In the genomic region with DNA sequence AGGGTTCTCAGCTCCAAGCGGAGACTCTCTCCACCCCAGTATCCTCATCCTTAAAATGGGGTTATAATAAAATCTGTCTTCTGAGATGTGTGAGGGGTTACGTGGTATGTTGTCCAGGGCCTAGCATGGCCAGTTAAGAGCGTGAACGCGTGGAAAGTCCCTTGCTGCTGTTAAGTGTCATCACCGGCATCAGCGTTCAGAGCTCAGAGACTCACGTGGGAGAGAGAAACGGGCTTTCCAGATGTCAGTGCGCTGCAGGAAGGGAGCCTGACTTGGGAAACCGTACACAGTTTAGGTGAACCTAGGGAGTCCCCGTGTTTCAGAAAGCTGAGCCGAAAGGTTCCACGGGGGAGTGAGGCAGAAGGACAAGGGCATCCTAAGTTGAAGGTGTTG, we compare ENCODE assay signal across 9 mouse cellular contexts. TPM values are rescaled to one million over a fixed set of nuclear protein-coding genes. Genes with fewer than 3 reads are reported as not detected.
DNase-seq lines count a peak whose midpoint lies in the region; ATAC-seq and TF ChIP-seq lines count a peak whose summit lies in the region.
"Had no signal": no experiment of that assay in that cellular context is flagged by ENCODE, and none has a peak within 500 bp of the region (broad histone marks: within the 10 kb centered on the region; RNA-seq: fewer than 3 reads in every experiment).

No protein-coding gene starts in this region.

- TF ChIP-seq RAD21 in CH12.LX (IDR thresholded peaks at IDR 0.05; ENCODE audit: low read depth, low read length) = no peak

- peak overlapping the region; percentile 99 for H3K4me3 ChIP-seq in heart, embryonic 10.5 days
- peak overlapping the region; percentile 75 to 90 (median 76) for H3K4me3 ChIP-seq in CH12.LX (replicated peaks in 1 of 3; ENCODE audit: low read depth in 2 of 3, low read length in 2 of 3, poor library complexity in 1 of 3)
- H3K4me3 ChIP-seq in forebrain, embryonic 14.5 days (ENCODE audit: low read depth, low read length) = peak overlapping the region; percentile 96
- peak overlapping the region; percentile 99 for H3K4me3 ChIP-seq in liver, embryonic 15.5 days (replicated peaks)

- TF ChIP-seq POLR2A in CH12.LX (IDR thresholded peaks at IDR 0.05; ENCODE audit: low read depth, low read length) = no peak

- dilution Hi-C loops in CH12.LX (cut with MboI; ENCODE audit: extremely low pct_ligation_motif_present, extremely low pct_unique_long_range_greater_than_20kb, low sequenced_read_pairs) = no loop called here

- no peaks in the 10 kb centered on the region for H3K9me3 ChIP-seq in heart, embryonic 10.5 days
- no peaks in the 10 kb centered on the region for H3K9me3 ChIP-seq in CH12.LX (replicated peaks; ENCODE audit: low read length)
- H3K9me3 ChIP-seq in forebrain, embryonic 14.5 days (replicated peaks; ENCODE audit: control insufficient read depth, low read length) = no peaks in the 10 kb centered on the region
- H3K9me3 ChIP-seq in liver, embryonic 15.5 days (replicated peaks) = no peaks in the 10 kb centered on the region

- H3K4me2 ChIP-seq in CH12.LX (ENCODE audit: insufficient read depth, low read depth, poor library complexity, severe bottlenecking) = peak overlapping the region; percentile 88
- H3K4me2 ChIP-seq in forebrain, embryonic 14.5 days (ENCODE audit: low read length) = peak overlapping the region; percentile 50
- H3K4me2 ChIP-seq in liver, embryonic 15.5 days = peak overlapping the region; percentile 90

- intact Hi-C loops in left cerebral cortex, postnatal 25 days (cut with DNase I) = loop anchor here (2.0 kb wide), 1 partner anchor 91 kb away; no protein-coding TSS in a partner anchor

- no peaks in the 10 kb centered on the region for H3K27me3 ChIP-seq in heart, embryonic 10.5 days (ENCODE audit: insufficient read depth, poor library complexity, severe bottlenecking)
- peaks cover 3% of the 10 kb centered on the region for H3K27me3 ChIP-seq in CH12.LX (replicated peaks)
- no peaks in the 10 kb centered on the region for H3K27me3 ChIP-seq in forebrain, embryonic 14.5 days (replicated peaks; ENCODE audit: control insufficient read depth, insufficient read depth, low read length)
- no peaks in the 10 kb centered on the region for H3K27me3 ChIP-seq in liver, embryonic 15.5 days
- H3K27me3 ChIP-seq: Patski had no signal

- no peak for DNase-seq in heart, embryonic 10.5 days (ENCODE audit: low spot score)
- no peak for DNase-seq in heart, adult 9 months (ENCODE audit: low spot score in 2 of 2)
- DNase-seq in CH12.LX (ENCODE audit: extremely low read depth) = peak; percentile 35
- DNase-seq in forebrain, embryonic 14.5 days (ENCODE audit: low spot score) = no peak
- DNase-seq in urinary bladder, postnatal 10 days (ENCODE audit: low spot score) = no peak
- DNase-seq in frontal cortex, postnatal 25 days (ENCODE audit: low spot score in 2 of 2) = no peak
- DNase-seq in left cerebral cortex, postnatal 25 days (ENCODE audit: low spot score in 2 of 2) = no peak

- no peak for TF ChIP-seq EP300 in CH12.LX (IDR thresholded peaks at IDR 0.05; ENCODE audit: low read length)

- H3K27ac ChIP-seq in heart, embryonic 10.5 days = peak overlapping the region; percentile 98
- peak overlapping the region; percentile 2; the same call in 1 of the 2 replicates for H3K27ac ChIP-seq in CH12.LX (ENCODE audit: insufficient read depth, low read depth)
- H3K27ac ChIP-seq in forebrain, embryonic 14.5 days (ENCODE audit: low read depth, low read length) = no peak overlapping the region
- no peak overlapping the region for H3K27ac ChIP-seq in liver, embryonic 15.5 days (replicated peaks)

- ATAC-seq in forebrain, embryonic 14.5 days = no peak
- ATAC-seq in liver, embryonic 15.5 days (ENCODE audit: insufficient read depth) = no peak

- peaks cover 35% of the 10 kb centered on the region for H3K36me3 ChIP-seq in heart, embryonic 10.5 days
- peaks cover 22 to 39% of the 10 kb centered on the region in 2 experiments for H3K36me3 ChIP-seq in CH12.LX (replicated peaks in 1 of 2; ENCODE audit: control insufficient read depth in 1 of 2, insufficient read depth in 1 of 2, low read length in 1 of 2)
- H3K36me3 ChIP-seq in forebrain, embryonic 14.5 days (ENCODE audit: control insufficient read depth, insufficient read depth, low read length) = peaks cover 36% of the 10 kb centered on the region
- H3K36me3 ChIP-seq in liver, embryonic 15.5 days (replicated peaks) = peaks cover 18% of the 10 kb centered on the region

- H3K4me1 ChIP-seq in heart, embryonic 10.5 days = peaks cover 31% of the 10 kb centered on the region
- H3K4me1 ChIP-seq in CH12.LX (ENCODE audit: control insufficient read depth in 1 of 2, insufficient read depth in 2 of 2) = peaks cover 9 to 24% of the 10 kb centered on the region in 2 experiments
- H3K4me1 ChIP-seq in forebrain, embryonic 14.5 days (ENCODE audit: control insufficient read depth, insufficient read depth, low read length) = peaks cover 4% of the 10 kb centered on the region
- H3K4me1 ChIP-seq in liver, embryonic 15.5 days (replicated peaks) = peaks cover 26% of the 10 kb centered on the region

- peak overlapping the region; percentile 93 for H3K9ac ChIP-seq in CH12.LX (ENCODE audit: insufficient read depth, low read depth)
- peak overlapping the region; percentile 95 for H3K9ac ChIP-seq in forebrain, embryonic 14.5 days (ENCODE audit: low read length)
- peak overlapping the region; percentile 92 for H3K9ac ChIP-seq in liver, embryonic 15.5 days

- in situ Hi-C loops in CH12.LX (cut with MboI; ENCODE audit: low pct_ligation_motif_present, low pct_unique_long_range_greater_than_20kb, low sequenced_read_pairs) = loop anchor here (5.0 kb wide), 1 partner anchor 33 kb away; no protein-coding TSS in a partner anchor

- WGBS in heart, embryonic 10.5 days = 18% methylated on average over 14 of the region's 14 CpGs
- 14% methylated on average over 14 of the region's 14 CpGs for WGBS in forebrain, embryonic 14.5 days
- WGBS in liver, embryonic 15.5 days (ENCODE audit: insufficient replicate concordance) = 19% methylated on average over 14 of the region's 14 CpGs

- peaks cover 12% of the 10 kb centered on the region for H3K79me2 ChIP-seq in CH12.LX (replicated peaks; ENCODE audit: control insufficient read depth, extremely low read depth, insufficient read depth, poor library complexity, severe bottlenecking)

- TF ChIP-seq CTCF in CH12.LX (conservative IDR thresholded peaks at IDR 0.05 in 1 of 2, IDR thresholded peaks at IDR 0.05 in 1 of 2; ENCODE audit: low read depth in 2 of 2, low read length in 2 of 2) = no peak

TF ChIP-seq in CH12.LX, 34 proteins besides CTCF, POLR2A, EP300 and RAD21:
- 0 out of 2 replicates have a peak, but pooled peaks have one; percentile 69 for TF ChIP-seq SIN3A (IDR thresholded peaks at IDR 0.05; ENCODE audit: low read length)
- 0 out of 2 replicates have a peak, but pooled peaks have one; percentile 36 for TF ChIP-seq MYC (IDR thresholded peaks at IDR 0.05; ENCODE audit: low read depth, low read length)
- peak; percentile 86 for TF ChIP-seq MXI1 (IDR thresholded peaks at IDR 0.05; ENCODE audit: low read depth, low read length)
- no peak for TF ChIP-seq NRF1 (IDR thresholded peaks at IDR 0.05; ENCODE audit: low read depth, low read length)
- no peak for TF ChIP-seq SMC3 (IDR thresholded peaks at IDR 0.05; ENCODE audit: low read depth, low read length)
- TF ChIP-seq BHLHE40 (IDR thresholded peaks at IDR 0.05; ENCODE audit: low read depth, low read length) = peak; percentile 55

RNA-seq across cellular contexts. Expression of a gene that starts 0.9 kb away (rescaled TPM):
- polyA plus RNA-seq in heart, embryonic 10.5 days (2016; fragmentation: Nextera tagmentation; extraction: Ambion mirVana) = 31.5 and 33.7 TPM in 2 replicates
- total RNA-seq in CH12.LX (2012; rRNA removed) (45.3 and 47.6 TPM in 2 replicates), CH12.LX (2014; rRNA removed) (20.4 and 21.4 TPM in 2 replicates)
- polyA plus RNA-seq in CH12.LX (2012; ENCODE audit: insufficient read length, low read depth) = 49.7 and 51.2 TPM in 2 replicates
- 41.3 and 46.5 TPM in 2 replicates for polyA plus RNA-seq in forebrain, embryonic 14.5 days (2014; fragmentation: Nextera tagmentation; extraction: Ambion mirVana)
- 8.5 and 8.9 TPM in 2 replicates for polyA plus RNA-seq in liver, embryonic 15.5 days (2015; fragmentation: Nextera tagmentation; extraction: Ambion mirVana)
- total RNA-seq in left cerebral cortex, postnatal 25 days (2021) = 10 to 100 TPM; 42.1 to 43.3 TPM

RNA-seq across cellular contexts. Expression of a gene that starts 9.4 kb away (rescaled TPM):
- polyA plus RNA-seq in heart, embryonic 10.5 days (2016; fragmentation: Nextera tagmentation; extraction: Ambion mirVana) = not detected in 2 replicates
- total RNA-seq in CH12.LX (2012; rRNA removed) (not detected in 2 replicates), CH12.LX (2014; rRNA removed) (not detected in 2 replicates)
- not detected in 2 replicates for polyA plus RNA-seq in CH12.LX (2012; ENCODE audit: insufficient read length, low read depth)
- polyA plus RNA-seq in forebrain, embryonic 14.5 days (2014; fragmentation: Nextera tagmentation; extraction: Ambion mirVana) = 0.33 TPM in 1 of 2 replicates, not detected in the other
- polyA plus RNA-seq in liver, embryonic 15.5 days (2015; fragmentation: Nextera tagmentation; extraction: Ambion mirVana) = not detected in 2 replicates
- 1 to 10 TPM; 4.7 to 6.0 TPM for total RNA-seq in left cerebral cortex, postnatal 25 days (2021)

RNA-seq across cellular contexts. Expression of a gene that starts 24.7 kb away (rescaled TPM):
- polyA plus RNA-seq in heart, embryonic 10.5 days (2016; fragmentation: Nextera tagmentation; extraction: Ambion mirVana) = 61.5 and 132 TPM in 2 replicates
- total RNA-seq in CH12.LX (2012; rRNA removed) = 0.04 TPM in 1 of 2 replicates, not detected in the other
- total RNA-seq in CH12.LX (2014; rRNA removed) = not detected in 2 replicates
- polyA plus RNA-seq in CH12.LX (2012; ENCODE audit: insufficient read length, low read depth) = not detected in 2 replicates
- polyA plus RNA-seq in forebrain, embryonic 14.5 days (2014; fragmentation: Nextera tagmentation; extraction: Ambion mirVana) = not detected in 2 replicates
- polyA plus RNA-seq in liver, embryonic 15.5 days (2015; fragmentation: Nextera tagmentation; extraction: Ambion mirVana) = 0.24 and 0.47 TPM in 2 replicates
- under 1 TPM; 0.39 to 0.66 TPM for total RNA-seq in left cerebral cortex, postnatal 25 days (2021)

RNA-seq across cellular contexts. Expression of a gene that starts 29.5 kb away (rescaled TPM):
- polyA plus RNA-seq in heart, embryonic 10.5 days (2016; fragmentation: Nextera tagmentation; extraction: Ambion mirVana) = 0.93 and 1.3 TPM in 2 replicates
- 0.51 and 1.1 TPM in 2 replicates for total RNA-seq in CH12.LX (2012; rRNA removed)
- 0.08 TPM in 2 replicates for total RNA-seq in CH12.LX (2014; rRNA removed)
- 0.24 and 0.42 TPM in 2 replicates for polyA plus RNA-seq in CH12.LX (2012; ENCODE audit: insufficient read length, low read depth)
- not detected in 2 replicates for polyA plus RNA-seq in forebrain, embryonic 14.5 days (2014; fragmentation: Nextera tagmentation; extraction: Ambion mirVana)
- polyA plus RNA-seq in liver, embryonic 15.5 days (2015; fragmentation: Nextera tagmentation; extraction: Ambion mirVana) = not detected in 2 replicates
- not detected for total RNA-seq in left cerebral cortex, postnatal 25 days (2021)

RNA-seq across cellular contexts. Expression of a gene that starts 46.8 kb away (rescaled TPM):
- 0.11 and 0.44 TPM in 2 replicates for polyA plus RNA-seq in heart, embryonic 10.5 days (2016; fragmentation: Nextera tagmentation; extraction: Ambion mirVana)
- total RNA-seq in CH12.LX (2012; rRNA removed) (not detected in 2 replicates), CH12.LX (2014; rRNA removed) (not detected in 2 replicates)
- not detected in 2 replicates for polyA plus RNA-seq in CH12.LX (2012; ENCODE audit: insufficient read length, low read depth)
- not detected in 2 replicates for polyA plus RNA-seq in forebrain, embryonic 14.5 days (2014; fragmentation: Nextera tagmentation; extraction: Ambion mirVana)
- polyA plus RNA-seq in liver, embryonic 15.5 days (2015; fragmentation: Nextera tagmentation; extraction: Ambion mirVana) = not detected in 2 replicates
- total RNA-seq in left cerebral cortex, postnatal 25 days (2021) = not detected

Comparison
In these comparisons a context has a peak if more than half of its experiments do, and no peak if none do; other contexts are left out.
1. H3K27ac ChIP-seq: peak in heart, embryonic 10.5 days (single experiment) and CH12.LX (single experiment); none in forebrain, embryonic 14.5 days (single experiment) and liver, embryonic 15.5 days (single experiment).
2. RNA of a gene that starts 24.7 kb away (polyA plus RNA-seq): 61.5 to 132 TPM in heart, embryonic 10.5 days; 0.24 to 0.47 TPM in liver, embryonic 15.5 days, not detected in forebrain, embryonic 14.5 days and not detected in CH12.LX; every median in the first group is over 10 times any median in the second.
3. Peak in every context shown above with its lines, with median percentiles within 50 percentile points of each other: H3K4me3 ChIP-seq, H3K4me2 ChIP-seq and H3K9ac ChIP-seq.